Mouse (Mus musculus) brain, adult 2 months (tissue): ENCODE measurements around the gene Krt34.

Experiments used
- DNase-seq: peaks from one replicate; pipeline ENCODE4 v3.0.0; 2011; ENCODE audit warnings: low read depth, low spot score

The Krt34 gene

GRCm38 (mm10) chr11:100004846-100005245, 36.5 kb downstream of the Krt34 start:
- DNase-seq = peak; percentile 71

GRCm38 (mm10) chr11:99999091-99999490, 42.3 kb downstream of the Krt34 start:
- no peak for DNase-seq

- no peak for DNase-seq
These were observed 47.0 kb downstream of the Krt34 start for GRCm38 (mm10) chr11:99994384-99994661.

DNA sequence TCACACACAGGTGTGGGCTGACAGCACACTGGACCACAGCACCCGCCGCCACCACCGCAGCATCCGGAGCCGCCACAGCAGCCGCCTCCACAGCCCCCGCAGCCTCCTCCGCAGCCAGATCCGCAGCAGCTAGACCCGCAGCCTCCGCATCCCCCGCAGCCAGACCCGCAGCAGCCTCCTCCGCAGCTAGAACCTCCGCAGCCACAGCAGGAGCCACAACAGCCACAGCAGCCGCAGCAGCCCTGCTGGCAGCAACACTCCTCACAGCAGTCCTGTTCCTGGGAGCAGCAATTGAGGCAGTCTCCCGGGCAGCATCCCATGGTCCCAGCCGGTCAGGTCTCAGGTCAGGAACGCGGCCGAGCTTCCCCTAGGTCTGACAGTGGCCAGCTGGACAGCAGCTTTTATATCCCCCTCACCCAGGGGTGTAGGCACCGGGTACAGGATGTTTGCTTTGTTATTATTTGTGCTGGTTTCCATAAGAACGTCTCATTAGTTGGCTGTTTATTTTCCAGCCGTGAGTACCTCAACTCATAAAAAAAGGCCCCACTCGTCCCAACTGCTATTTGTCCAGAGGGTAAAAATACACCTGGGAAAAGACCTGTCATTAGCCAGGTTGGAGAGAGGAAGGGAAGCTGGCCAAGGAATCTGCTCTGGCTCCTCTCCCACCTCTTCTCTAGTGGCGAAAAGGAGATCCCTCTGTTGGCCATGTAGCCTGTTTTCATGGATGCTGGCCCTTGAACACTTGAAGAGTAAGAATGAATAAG, 47.6 kb downstream of the Krt34 start, which contains the start of gene Krtap17-1:
TSS of gene Krtap17-1 (minus strand) at position 375 of the 764 bp plus-strand sequence.
- DNase-seq = peak; percentile 13

- peak; percentile 10 for DNase-seq
These were observed 50.8 kb downstream of the Krt34 start for GRCm38 (mm10) chr11:99990571-99990970.

DNA sequence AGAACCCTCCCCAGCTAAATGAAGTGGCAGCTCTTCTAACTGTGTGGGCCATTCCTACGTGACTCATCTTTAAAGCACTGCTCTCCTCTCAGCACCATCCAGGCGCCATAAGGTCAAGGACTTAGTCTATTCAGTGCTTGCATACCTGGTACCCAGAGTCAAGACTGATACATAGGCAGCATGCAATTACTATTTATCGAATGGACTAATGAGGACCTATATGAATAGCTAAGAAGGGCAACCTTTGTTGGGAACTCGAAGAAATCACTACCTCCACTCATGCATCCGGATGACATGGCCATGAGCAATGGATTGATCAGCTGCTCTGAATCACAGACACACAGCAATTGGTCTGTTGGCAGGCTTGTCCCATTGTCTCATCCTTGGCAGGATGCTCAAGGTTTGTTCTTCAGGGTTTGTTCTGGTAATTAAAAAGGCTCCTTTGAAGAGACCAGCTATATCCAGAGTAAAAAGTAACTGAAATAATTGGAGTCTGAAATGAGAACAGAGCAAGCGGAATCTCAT, 51.4 kb downstream of the Krt34 start:
- DNase-seq = peak; percentile 46

GRCm38 (mm10) chr11:99988530-99988929, 52.8 kb downstream of the Krt34 start:
- no peak for DNase-seq
